Mouse (Mus musculus): ENCODE data around the gene Tprn. TPM values are rescaled to one million over a fixed set of nuclear protein-coding genes. Genes with fewer than 3 reads are reported as not detected.

Tprn gene
- 2.7 TPM for polyA plus RNA-seq (2017; shearing (Covaris generic))

GRCm38 (mm10) chr2:25262291-25262767 lies at the start of gene Tprn:
TSS of gene Tprn (plus strand) at chr2:25262618.

GRCm38 (mm10) chr2:25214444-25214843 lies 48.0 kb upstream of the Tprn start, which contains the start of gene Stpg3:
TSS of gene Stpg3 (minus strand) at chr2:25214637.

GRCm38 (mm10) chr2:25218445-25218844 lies 44.0 kb upstream of the Tprn start, which contains the start of gene Fam166a:
TSS of gene Fam166a (plus strand) at chr2:25218745.

GRCm38 (mm10) chr2:25224492-25224765 lies 38.0 kb upstream of the Tprn start, which contains the start of gene Tubb4b:
TSS of gene Tubb4b (minus strand) at chr2:25224702.

GRCm38 (mm10) chr2:25234050-25234449 lies 28.4 kb upstream of the Tprn start, which contains the start of gene Slc34a3:
TSS of gene Slc34a3 (minus strand) at chr2:25234364.

GRCm38 (mm10) chr2:25236614-25237013 lies 25.8 kb upstream of the Tprn start, which contains the start of gene Rnf224:
TSS of gene Rnf224 (minus strand) at chr2:25236787.

GRCm38 (mm10) chr2:25242101-25242506 lies 20.3 kb upstream of the Tprn start, which contains the start of the genes Rnf208 and Cysrt1:
TSS of gene Rnf208 (plus strand) at chr2:25242255.
TSS of gene Cysrt1 (minus strand) at chr2:25242452.

GRCm38 (mm10) chr2:25246183-25247072 lies 16.0 kb upstream of the Tprn start, which contains the start of gene AL732309.1:
TSS of gene AL732309.1 (minus strand) at chr2:25246863.

GRCm38 (mm10) chr2:25255284-25255779 lies 7.1 kb upstream of the Tprn start, which contains the start of gene Tmem203:
TSS of gene Tmem203 (plus strand) at chr2:25255439.

GRCm38 (mm10) chr2:25271827-25272511 lies 9.6 kb downstream of the Tprn start, which contains the start of the genes Ssna1 and Anapc2:
TSS of gene Ssna1 (minus strand) at chr2:25272438.
TSS of gene Anapc2 (plus strand) at chr2:25272478.

GRCm38 (mm10) chr2:25287927-25288649 lies 25.7 kb downstream of the Tprn start, which contains the start of gene Tmem210:
TSS of gene Tmem210 (plus strand) at chr2:25288145.

GRCm38 (mm10) chr2:25289651-25290050 lies 27.2 kb downstream of the Tprn start, which contains the start of gene Lrrc26:
TSS of gene Lrrc26 (plus strand) at chr2:25289915.

GRCm38 (mm10) chr2:25318971-25319773 lies 56.8 kb downstream of the Tprn start, which contains the start of gene Grin1:
TSS of gene Grin1 (minus strand) at chr2:25319187.

Other genes starting within 250 kb of the Tprn start
- gene Nsmf, start 208.3 kb upstream of the Tprn start, polyA plus RNA-seq (2017; shearing (Covaris generic)) = 18.3 TPM
- gene Entpd8, start 182.3 kb upstream of the Tprn start, polyA plus RNA-seq (2017; shearing (Covaris generic)) = 0.93 TPM
- gene Noxa1, start 167.5 kb upstream of the Tprn start, polyA plus RNA-seq (2017; shearing (Covaris generic)) = 12.8 TPM
- gene Nrarp, start 81.9 kb upstream of the Tprn start, polyA plus RNA-seq (2017; shearing (Covaris generic)) = 0.25 TPM
- 144 TPM for gene Tor4a, start 65.7 kb upstream of the Tprn start, polyA plus RNA-seq (2017; shearing (Covaris generic))
- gene Nelfb, start 51.1 kb upstream of the Tprn start, polyA plus RNA-seq (2017; shearing (Covaris generic)) = 136 TPM
- gene Stpg3, start 48.0 kb upstream of the Tprn start, polyA plus RNA-seq (2017; shearing (Covaris generic)) = not detected
- gene Fam166a, start 43.9 kb upstream of the Tprn start, polyA plus RNA-seq (2017; shearing (Covaris generic)) = not detected
- 255 TPM for gene Tubb4b, start 37.9 kb upstream of the Tprn start, polyA plus RNA-seq (2017; shearing (Covaris generic))
- not detected for gene Slc34a3, start 28.3 kb upstream of the Tprn start, polyA plus RNA-seq (2017; shearing (Covaris generic))
- gene Rnf224, start 25.8 kb upstream of the Tprn start, polyA plus RNA-seq (2017; shearing (Covaris generic)) = not detected
- 0.67 TPM for gene Rnf208, start 20.4 kb upstream of the Tprn start, polyA plus RNA-seq (2017; shearing (Covaris generic))
- gene Cysrt1, start 20.2 kb upstream of the Tprn start, polyA plus RNA-seq (2017; shearing (Covaris generic)) = not detected
- 9.0 TPM for gene AL732309.1, start 15.8 kb upstream of the Tprn start, polyA plus RNA-seq (2017; shearing (Covaris generic))
- gene Tmem203, start 7.2 kb upstream of the Tprn start, polyA plus RNA-seq (2017; shearing (Covaris generic)) = 15.7 TPM
- gene Ssna1, start 9.8 kb downstream of the Tprn start, polyA plus RNA-seq (2017; shearing (Covaris generic)) = 148 TPM
- 99.6 TPM for gene Anapc2, start 9.9 kb downstream of the Tprn start, polyA plus RNA-seq (2017; shearing (Covaris generic))
- not detected for gene Tmem210, start 25.5 kb downstream of the Tprn start, polyA plus RNA-seq (2017; shearing (Covaris generic))
- not detected for gene Lrrc26, start 27.3 kb downstream of the Tprn start, polyA plus RNA-seq (2017; shearing (Covaris generic))
- 0.36 TPM for gene Grin1, start 56.6 kb downstream of the Tprn start, polyA plus RNA-seq (2017; shearing (Covaris generic))
- 26.1 TPM for gene Man1b1, start 69.7 kb downstream of the Tprn start, polyA plus RNA-seq (2017; shearing (Covaris generic))
- 23.7 TPM for gene Dpp7, start 93.7 kb downstream of the Tprn start, polyA plus RNA-seq (2017; shearing (Covaris generic))
- gene Uap1l1, start 103.1 kb downstream of the Tprn start, polyA plus RNA-seq (2017; shearing (Covaris generic)) = 12.9 TPM
- 0.37 TPM for gene Sapcd2, start 109.7 kb downstream of the Tprn start, polyA plus RNA-seq (2017; shearing (Covaris generic))
- gene Entpd2, start 133.3 kb downstream of the Tprn start, polyA plus RNA-seq (2017; shearing (Covaris generic)) = not detected
- gene Npdc1, start 136.7 kb downstream of the Tprn start, polyA plus RNA-seq (2017; shearing (Covaris generic)) = 1.1 TPM
- 6.8 TPM for gene Fut7, start 160.6 kb downstream of the Tprn start, polyA plus RNA-seq (2017; shearing (Covaris generic))
- 19.7 TPM for gene Abca2, start 166.1 kb downstream of the Tprn start, polyA plus RNA-seq (2017; shearing (Covaris generic))
- 5.3 TPM for gene Clic3, start 194.2 kb downstream of the Tprn start, polyA plus RNA-seq (2017; shearing (Covaris generic))
- 117 TPM for gene Paxx, start 198.5 kb downstream of the Tprn start, polyA plus RNA-seq (2017; shearing (Covaris generic))
- gene Ptgds, start 207.4 kb downstream of the Tprn start, polyA plus RNA-seq (2017; shearing (Covaris generic)) = not detected
- not detected for gene Lcn12, start 231.3 kb downstream of the Tprn start, polyA plus RNA-seq (2017; shearing (Covaris generic))
- 125 TPM for gene Fbxw5, start 238.1 kb downstream of the Tprn start, polyA plus RNA-seq (2017; shearing (Covaris generic))
- 10.0 TPM for gene C8g, start 239.1 kb downstream of the Tprn start, polyA plus RNA-seq (2017; shearing (Covaris generic))